Mouse (Mus musculus) stomach, embryonic 15.5 days (tissue): ENCODE results near the gene Pawr. TPM values are rescaled to one million over a fixed set of nuclear protein-coding genes. Genes with fewer than 3 reads are reported as not detected.

ENCODE experiments used
- ATAC-seq: fragments of 200-750 bp; cut with Nextera tagmentation; 2 replicates; pipeline ENCODE4 v1.8.0; 2017; ENCODE audit warnings: low read depth, moderate number of reproducible peaks, moderate TSS enrichment; ENCODE audit not compliant: insufficient read depth, low FRiP score
- H3K27ac ChIP-seq: fragments of 300-500 bp; sonication (generic); 2 replicates; pipeline ENCODE4 v1.5.1; 2015; ENCODE audit warnings: mild to moderate bottlenecking, inconsistent platforms
- H3K27me3 ChIP-seq: fragments of 300-500 bp; sonication (generic); replicated peaks from 2 replicates; pipeline ENCODE4 v1.6.1; 2015; ENCODE audit warnings: inconsistent platforms
- H3K36me3 ChIP-seq: fragments of 300-500 bp; sonication (generic); 2 replicates; pipeline ENCODE4 v1.6.1; 2015; ENCODE audit warnings: inconsistent platforms
- H3K4me1 ChIP-seq: fragments of 300-500 bp; sonication (generic); 2 replicates; pipeline ENCODE4 v1.6.1; 2015; ENCODE audit warnings: inconsistent platforms
- H3K4me2 ChIP-seq: fragments of 300-500 bp; sonication (generic); 2 replicates; pipeline ENCODE4 v1.6.1; 2015; ENCODE audit warnings: mild to moderate bottlenecking, inconsistent platforms
- H3K4me3 ChIP-seq: fragments of 300-500 bp; sonication (generic); replicated peaks from 2 replicates; pipeline ENCODE4 v1.5.1; 2015; ENCODE audit warnings: inconsistent platforms
- H3K9ac ChIP-seq: fragments of 300-500 bp; sonication (generic); 2 replicates; pipeline ENCODE4 v1.6.1; 2015; ENCODE audit warnings: inconsistent platforms
- H3K9me3 ChIP-seq: fragments of 300-500 bp; sonication (generic); 2 replicates; pipeline ENCODE4 v1.6.1; 2016; ENCODE audit warnings: inconsistent platforms
- WGBS: fragments of 180-500 bp; shearing (Covaris S2); methylation state at CpG from one replicate; pipeline ENCODE4 v1.1.7; 2015; 5-methylcytosine and 5-hydroxymethylcytosine counted together
- microRNA-seq: library from miRNA; unstranded; fragments of <30 nt; microRNA quantifications from one replicate; pipeline ENCODE4, GENCODE M21; 2016
- polyA plus RNA-seq: library from polyadenylated mRNA; unstranded; fragments of >200 nt; fragmentation: Nextera tagmentation; extraction: Ambion mirVana; gene quantifications from 2 replicates; pipeline ENCODE4 v1.2.1, GENCODE M21; 2015

Gene Pawr
- polyA plus RNA-seq, 1 experiment from 2014 or later = 15.0 TPM

GRCm38 (mm10) chr10:108448421-108448820, 116.5 kb downstream of the Pawr start:
- Histone ChIP-seq H3K36me3 (no peaks in the 10 kb centered on the region), H3K9ac (no peak overlapping the region), H3K4me1 (0 out of 2 replicates have a peak, but pooled peaks cover 16% of the 10 kb centered on the region), H3K4me2 (no peak overlapping the region), H3K27me3 (no peaks in the 10 kb centered on the region), H3K9me3 (no peaks in the 10 kb centered on the region), H3K4me3 (no peak overlapping the region), H3K27ac (no peak overlapping the region)
- ATAC-seq = no peak
- WGBS = 68% methylated on average over 11 of the region's 11 CpGs

- no peaks in the 10 kb centered on the region for H3K36me3 ChIP-seq
- H3K27ac ChIP-seq = no peak overlapping the region
- H3K27me3 ChIP-seq = no peaks in the 10 kb centered on the region
- no peak overlapping the region for H3K9ac ChIP-seq
- no peaks in the 10 kb centered on the region for H3K9me3 ChIP-seq
- H3K4me3 ChIP-seq = no peak overlapping the region
- H3K4me2 ChIP-seq = no peak overlapping the region
- no peak for ATAC-seq
- 0 out of 2 replicates have a peak, but pooled peaks cover 17% of the 10 kb centered on the region for H3K4me1 ChIP-seq
- WGBS = 83% methylated on average over 4 of the region's 4 CpGs
These were observed 118.5 kb downstream of the Pawr start for GRCm38 (mm10) chr10:108450401-108450800.

- Histone ChIP-seq H3K27ac (no peak overlapping the region), H3K27me3 (no peaks in the 10 kb centered on the region), H3K4me1 (0 out of 2 replicates have a peak, but pooled peaks cover 14% of the 10 kb centered on the region), H3K9me3 (no peaks in the 10 kb centered on the region), H3K9ac (no peak overlapping the region), H3K36me3 (no peaks in the 10 kb centered on the region), H3K4me2 (no peak overlapping the region), H3K4me3 (no peak overlapping the region)
- ATAC-seq = no peak
- 85% methylated on average over 8 of the region's 8 CpGs for WGBS
These were observed 119.6 kb downstream of the Pawr start for GRCm38 (mm10) chr10:108451516-108451915.

- ATAC-seq = no peak
- WGBS = 96% methylated on average over 9 of the region's 9 CpGs
- Histone ChIP-seq H3K9me3 (no peaks in the 10 kb centered on the region), H3K4me3 (no peak overlapping the region), H3K27ac (no peak overlapping the region), H3K36me3 (no peaks in the 10 kb centered on the region), H3K9ac (no peak overlapping the region), H3K4me2 (no peak overlapping the region), H3K4me1 (0 out of 2 replicates have a peak, but pooled peaks cover 7% of the 10 kb centered on the region), H3K27me3 (no peaks in the 10 kb centered on the region)
These were observed 120.5 kb downstream of the Pawr start for GRCm38 (mm10) chr10:108452421-108452820.

GRCm38 (mm10) chr10:108453561-108453960, 121.6 kb downstream of the Pawr start:
- no peaks in the 10 kb centered on the region for H3K27me3 ChIP-seq
- H3K4me2 ChIP-seq = no peak overlapping the region
- no peak overlapping the region for H3K4me3 ChIP-seq
- no peak overlapping the region for H3K27ac ChIP-seq
- H3K9me3 ChIP-seq = no peaks in the 10 kb centered on the region
- 0 out of 2 replicates have a peak, but pooled peaks cover 4% of the 10 kb centered on the region for H3K4me1 ChIP-seq
- no peaks in the 10 kb centered on the region for H3K36me3 ChIP-seq
- H3K9ac ChIP-seq = no peak overlapping the region
- ATAC-seq = peak; percentile 60; the same call in 1 of the 2 replicates
- WGBS = 26% methylated on average over 2 of the region's 2 CpGs

- H3K36me3 ChIP-seq = no peaks in the 10 kb centered on the region
- H3K4me1 ChIP-seq = 0 out of 2 replicates have a peak, but pooled peaks cover 4% of the 10 kb centered on the region
- H3K9ac ChIP-seq = no peak overlapping the region
- WGBS = 53% methylated on average over 11 of the region's 11 CpGs
- H3K4me2 ChIP-seq = no peak overlapping the region
- H3K27me3 ChIP-seq = no peaks in the 10 kb centered on the region
- peak; percentile 47; the same call in 1 of the 2 replicates for ATAC-seq
- no peak overlapping the region for H3K4me3 ChIP-seq
- H3K9me3 ChIP-seq = no peaks in the 10 kb centered on the region
- no peak overlapping the region for H3K27ac ChIP-seq
These were observed 122.8 kb downstream of the Pawr start for GRCm38 (mm10) chr10:108454691-108455117.

- H3K27ac ChIP-seq = no peak overlapping the region
- H3K9ac ChIP-seq = no peak overlapping the region
- H3K4me1 ChIP-seq = 0 out of 2 replicates have a peak, but pooled peaks cover 4% of the 10 kb centered on the region
- 57% methylated on average over 10 of the region's 10 CpGs for WGBS
- no peak overlapping the region for H3K4me2 ChIP-seq
- H3K27me3 ChIP-seq = no peaks in the 10 kb centered on the region
- no peaks in the 10 kb centered on the region for H3K36me3 ChIP-seq
- no peak for ATAC-seq
- H3K4me3 ChIP-seq = no peak overlapping the region
- no peaks in the 10 kb centered on the region for H3K9me3 ChIP-seq
These were observed 123.3 kb downstream of the Pawr start for GRCm38 (mm10) chr10:108455204-108455603.

- H3K27me3 ChIP-seq = no peaks in the 10 kb centered on the region
- ATAC-seq = no peak
- no peak overlapping the region for H3K4me2 ChIP-seq
- H3K4me3 ChIP-seq = no peak overlapping the region
- H3K4me1 ChIP-seq = 0 out of 2 replicates have a peak, but pooled peaks cover 4% of the 10 kb centered on the region
- no peaks in the 10 kb centered on the region for H3K9me3 ChIP-seq
- H3K27ac ChIP-seq = no peak overlapping the region
- no peak overlapping the region for H3K9ac ChIP-seq
- H3K36me3 ChIP-seq = no peaks in the 10 kb centered on the region
- 72% methylated on average over 2 of the region's 2 CpGs for WGBS
These were observed 124.0 kb downstream of the Pawr start for GRCm38 (mm10) chr10:108455883-108456282.

GRCm38 (mm10) chr10:108457054-108457453, 125.1 kb downstream of the Pawr start:
- Histone ChIP-seq H3K27me3 (no peaks in the 10 kb centered on the region), H3K36me3 (no peaks in the 10 kb centered on the region), H3K9me3 (no peaks in the 10 kb centered on the region), H3K4me1 (0 out of 2 replicates have a peak, but pooled peaks cover 4% of the 10 kb centered on the region), H3K4me3 (no peak overlapping the region), H3K4me2 (no peak overlapping the region), H3K27ac (no peak overlapping the region), H3K9ac (no peak overlapping the region)
- WGBS = 91% methylated on average over 2 of the region's 2 CpGs
- ATAC-seq = no peak

- H3K27me3 ChIP-seq = no peaks in the 10 kb centered on the region
- H3K9me3 ChIP-seq = no peaks in the 10 kb centered on the region
- 88% methylated on average over 2 of the region's 2 CpGs for WGBS
- no peak overlapping the region for H3K4me2 ChIP-seq
- no peak overlapping the region for H3K27ac ChIP-seq
- H3K9ac ChIP-seq = no peak overlapping the region
- H3K4me3 ChIP-seq = no peak overlapping the region
- no peaks in the 10 kb centered on the region for H3K36me3 ChIP-seq
- ATAC-seq = no peak
- no peaks in the 10 kb centered on the region for H3K4me1 ChIP-seq
These were observed 129.9 kb downstream of the Pawr start for GRCm38 (mm10) chr10:108461862-108462261.

Small RNA genes lying within 50 kb of the gene (microRNA-seq; reads per million reads assigned to microRNA genes)
- gene Gm25591 = not detected

Other genes starting within 250 kb of the Pawr start
- gene Ppp1r12a, start 169.9 kb upstream of the Pawr start, polyA plus RNA-seq = 107 and 108 TPM in 2 replicates